Mouse (Mus musculus) liver, adult (tissue): ENCODE data around the gene Bola1.

Experiments used
- GATA4 ChIP-seq: IDR thresholded peaks from 2 replicates; pipeline ENCODE4 v1.6.1; 2014; ENCODE audit warnings: mild to moderate bottlenecking, low read length; ENCODE audit not compliant: insufficient replicate concordance

The Bola1 gene

DNA sequence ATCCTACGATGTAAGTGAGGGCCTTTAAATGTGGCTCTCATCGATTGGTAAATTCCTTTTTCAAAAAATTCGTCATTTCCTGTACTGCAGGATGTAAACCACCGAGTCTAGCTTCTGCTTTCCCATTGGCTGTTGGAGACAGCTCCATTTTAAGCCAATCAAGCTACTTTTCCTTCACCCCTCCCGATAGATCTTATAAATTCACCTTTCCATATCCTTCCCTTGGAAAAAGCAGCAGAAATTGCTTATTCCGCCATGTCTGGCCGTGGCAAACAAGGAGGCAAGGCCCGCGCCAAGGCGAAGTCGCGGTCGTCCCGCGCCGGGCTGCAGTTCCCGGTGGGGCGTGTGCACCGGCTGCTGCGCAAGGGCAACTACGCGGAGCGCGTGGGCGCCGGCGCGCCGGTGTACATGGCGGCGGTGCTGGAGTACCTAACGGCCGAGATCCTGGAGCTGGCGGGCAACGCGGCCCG is at the start of gene Bola1, which contains the start of gene Hist2h2ab:
TSS of gene Bola1 (minus strand) at position 49 of the 470 bp plus-strand sequence.
TSS of gene Hist2h2ab (plus strand) at position 205 of the 470 bp plus-strand sequence.
- no peak for TF ChIP-seq GATA4

GRCm38 (mm10) chr3:96268051-96268775 is 48.7 kb upstream of the Bola1 start, which contains the start of gene Hist2h3b:
Gene Hist2h3b (plus strand): TSS chr3:96268654.
- no peak for TF ChIP-seq GATA4

- no peak for TF ChIP-seq GATA4
These were observed 48.0 kb upstream of the Bola1 start for GRCm38 (mm10) chr3:96267541-96267940.

- no peak for TF ChIP-seq GATA4
These were observed 46.7 kb upstream of the Bola1 start for GRCm38 (mm10) chr3:96266132-96266710.

DNA sequence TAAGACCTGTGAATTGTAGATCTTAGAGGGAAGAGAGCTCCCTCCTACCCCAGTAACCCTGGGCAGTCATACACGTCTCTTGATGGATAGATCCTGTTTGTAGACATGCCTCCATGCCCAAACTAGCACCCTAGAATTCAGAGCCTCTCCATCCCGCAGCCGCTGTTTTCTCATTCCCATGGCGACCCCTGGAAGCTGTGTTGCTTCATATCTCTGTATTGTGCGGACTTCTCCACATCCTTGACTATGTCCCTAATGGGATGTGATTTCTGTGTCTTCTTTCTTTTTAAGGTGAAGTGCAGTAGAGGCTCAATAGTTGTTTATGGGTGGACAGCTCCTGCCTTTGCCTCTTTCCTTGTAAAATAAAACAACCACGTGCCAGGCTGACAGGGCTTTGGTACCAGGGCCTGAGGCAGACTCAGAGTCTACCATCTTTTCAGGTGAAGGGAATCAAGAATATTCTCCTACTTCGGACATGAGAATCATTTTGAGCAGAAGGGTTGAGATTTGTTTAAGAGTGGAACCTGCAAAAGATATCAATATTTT is 45.0 kb upstream of the Bola1 start:
- TF ChIP-seq GATA4: no peak

GRCm38 (mm10) chr3:96263558-96264403 is 44.3 kb upstream of the Bola1 start:
- TF ChIP-seq GATA4: no peak

GRCm38 (mm10) chr3:96262979-96263550 is 43.6 kb upstream of the Bola1 start, which contains the start of gene Hist2h4:
Gene Hist2h4 (minus strand): TSS chr3:96263311.
- TF ChIP-seq GATA4: no peak; the same call in 1 of the 2 replicates

GRCm38 (mm10) chr3:96262216-96262875 is 42.8 kb upstream of the Bola1 start:
- no peak for TF ChIP-seq GATA4

DNA sequence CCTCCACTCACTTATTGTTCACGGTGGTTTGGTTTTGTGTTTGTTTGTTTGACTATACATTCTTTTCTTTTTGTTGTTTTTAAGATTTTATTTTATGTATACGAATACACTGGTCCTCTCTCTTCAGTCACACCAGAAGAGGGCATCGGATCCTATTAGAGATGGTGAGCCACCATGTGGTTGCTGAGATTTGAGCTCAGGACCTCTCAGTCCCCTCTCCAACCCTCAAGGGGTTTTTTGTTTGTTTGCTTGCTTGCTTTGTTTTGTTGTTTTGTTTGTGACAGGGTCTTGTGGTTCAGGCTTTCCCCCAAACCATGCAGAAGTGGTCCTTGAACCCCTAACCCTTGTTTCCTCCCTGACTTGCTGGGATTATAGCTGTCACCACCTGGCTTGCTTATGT is 42.1 kb upstream of the Bola1 start:
- no peak for TF ChIP-seq GATA4

DNA sequence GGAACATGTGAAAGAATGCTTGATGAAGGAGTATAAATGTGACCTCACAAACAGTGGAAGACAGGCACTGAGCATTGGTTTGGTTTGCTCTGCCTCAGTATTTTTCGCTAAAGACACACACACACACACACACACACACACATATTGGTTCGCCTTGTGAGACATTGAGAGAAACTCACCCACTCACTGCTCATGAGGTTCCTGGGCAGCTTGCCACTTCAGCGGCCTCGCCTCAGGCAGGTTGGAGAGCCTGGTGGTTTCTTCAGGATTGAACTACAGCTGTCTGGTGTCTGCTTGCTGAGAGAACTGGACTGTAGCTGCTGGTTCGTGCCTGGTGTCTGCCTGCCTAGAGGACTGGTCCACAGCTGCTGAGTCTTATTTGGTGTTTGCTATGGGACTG is 40.7 kb upstream of the Bola1 start:
- no peak for TF ChIP-seq GATA4

DNA sequence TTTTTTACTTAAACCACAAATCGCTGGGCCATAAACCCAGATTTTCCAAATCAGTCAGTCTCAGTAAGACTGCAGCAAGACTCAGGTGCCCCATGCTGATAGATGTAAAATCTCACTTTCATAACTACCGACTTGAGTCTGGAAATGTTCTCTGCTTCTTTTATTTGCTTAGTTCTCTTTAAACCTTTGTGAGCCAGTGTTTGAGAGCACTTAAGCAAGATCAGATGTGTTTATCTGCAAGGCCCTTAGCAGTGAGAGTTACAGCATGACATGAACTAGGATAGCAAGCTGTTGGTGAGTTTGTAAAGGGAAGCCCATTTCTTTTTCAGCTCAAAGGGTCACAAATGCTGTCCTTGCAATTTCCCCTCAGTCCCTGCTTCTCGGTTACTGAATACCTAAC is 37.7 kb upstream of the Bola1 start:
- no peak for TF ChIP-seq GATA4

DNA sequence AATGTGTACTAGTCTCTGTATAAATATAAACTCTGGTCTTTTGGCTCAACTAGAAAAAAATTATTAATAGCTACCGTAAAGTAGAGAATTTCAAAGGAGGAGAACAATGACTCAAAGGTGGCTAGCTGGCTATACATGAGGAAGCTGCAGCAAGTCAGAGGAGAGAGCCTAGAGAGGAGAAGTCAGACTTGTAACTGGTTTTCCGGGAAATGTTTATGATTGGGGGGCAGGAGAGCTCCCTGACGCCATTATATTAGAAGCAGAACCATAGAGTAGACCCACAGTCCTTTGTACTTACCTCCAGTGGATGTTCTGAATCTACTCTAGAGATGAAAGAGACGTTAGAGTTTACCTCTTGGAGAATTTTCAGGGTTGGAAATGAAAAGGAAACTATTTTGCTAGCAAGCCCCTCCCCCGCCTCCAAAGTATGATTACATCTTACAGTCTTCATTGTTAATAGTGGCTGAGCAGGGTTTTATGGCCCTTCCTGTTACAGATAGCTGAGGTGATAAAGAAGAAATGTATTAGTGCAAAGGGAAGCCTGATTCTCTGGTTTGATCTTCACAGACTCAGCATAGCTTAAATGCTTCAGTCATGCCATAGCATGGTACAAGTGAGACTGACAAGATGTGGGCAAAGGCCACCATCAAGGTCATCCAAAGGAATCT is 36.6 kb upstream of the Bola1 start:
- TF ChIP-seq GATA4: no peak

DNA sequence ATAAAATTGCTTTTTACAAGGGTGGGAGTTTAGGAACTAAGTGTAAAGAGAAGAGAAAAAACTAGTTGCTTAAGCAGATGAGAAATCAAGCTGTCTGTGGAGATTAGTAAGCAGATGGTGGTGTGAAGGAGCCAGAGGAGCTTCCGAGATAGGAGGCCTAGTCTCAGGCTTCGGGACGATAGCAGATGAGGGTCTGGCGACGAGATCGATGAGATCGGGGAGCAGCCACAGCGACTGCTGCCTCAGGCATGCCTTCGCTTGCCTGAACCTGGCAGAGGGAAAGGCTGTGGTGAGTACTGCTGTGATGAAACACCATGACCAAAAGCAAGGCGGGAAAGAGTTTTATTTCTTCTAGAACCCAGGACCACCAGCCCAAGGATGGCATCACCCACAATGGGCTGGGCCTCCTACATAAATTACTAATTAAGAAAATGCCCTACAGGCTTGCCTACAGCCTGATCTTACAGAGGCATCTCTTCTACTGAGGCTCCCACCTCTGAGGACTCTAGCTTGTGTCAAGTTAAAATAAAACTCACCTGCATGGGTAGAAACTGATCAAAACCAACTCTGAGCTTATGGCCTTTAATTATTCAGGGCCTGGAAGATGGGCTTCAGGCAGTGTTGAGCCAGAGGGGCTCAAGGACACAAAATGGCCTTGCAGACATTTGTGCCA is 35.3 kb upstream of the Bola1 start:
- no peak for TF ChIP-seq GATA4
